Comparison of ENCODE assay signal across 8 mouse cellular contexts in genomic region chr1:52489538-52490181, GRCm38 (mm10). TPM values are rescaled to one million over a fixed set of nuclear protein-coding genes. Genes with fewer than 3 reads are reported as not detected.
DNase-seq lines count a peak whose midpoint lies in the region; ATAC-seq lines count a peak whose summit lies in the region.

No protein-coding gene starts in this region.

- H3K27ac ChIP-seq in midbrain, embryonic 13.5 days, result no peak overlapping the region
- H3K27ac ChIP-seq in midbrain, embryonic 10.5 days (replicated peaks), result no peak overlapping the region

- H3K9me3 ChIP-seq in midbrain, embryonic 13.5 days, result no peaks in the 10 kb centered on the region
- no peaks in the 10 kb centered on the region for H3K9me3 ChIP-seq in midbrain, embryonic 10.5 days (replicated peaks)

- WGBS in midbrain, embryonic 13.5 days, result 70% methylated on average over 7 of the region's 7 CpGs
- WGBS in midbrain, embryonic 10.5 days, result 67% methylated on average over 7 of the region's 7 CpGs

- DNase-seq in midbrain, embryonic 10.5 days (ENCODE audit: low spot score), result no peak
- DNase-seq in kidney, postnatal 4 days, result peak; percentile 28 to 44
- DNase-seq in thymus, postnatal 14 days, result peak; percentile 59
- no peak for DNase-seq in ovary, adult 18-20 months (ENCODE audit: low spot score)
- no peak for DNase-seq in gastrocnemius, adult 8-10 months (ENCODE audit: low spot score in 2 of 2)
- no peak for DNase-seq in left cerebral cortex, postnatal 36 days (ENCODE audit: low spot score in 2 of 2)

- intact Hi-C loops in left cerebral cortex, postnatal 36 days (cut with DNase I), result loop anchor here (10.0 kb wide), 1 partner anchor 235 kb away; the partner anchor contains the start of gene Mfsd6

- H3K27me3 ChIP-seq in midbrain, embryonic 13.5 days, result no peaks in the 10 kb centered on the region
- no peaks in the 10 kb centered on the region for H3K27me3 ChIP-seq in midbrain, embryonic 10.5 days (ENCODE audit: low read depth, poor library complexity, severe bottlenecking)

- no peaks in the 10 kb centered on the region for H3K4me1 ChIP-seq in midbrain, embryonic 13.5 days (replicated peaks)
- H3K4me1 ChIP-seq in midbrain, embryonic 10.5 days, result no peaks in the 10 kb centered on the region

- no peaks in the 10 kb centered on the region for H3K36me3 ChIP-seq in midbrain, embryonic 13.5 days
- H3K36me3 ChIP-seq in midbrain, embryonic 10.5 days, result no peaks in the 10 kb centered on the region

- no peak overlapping the region for H3K9ac ChIP-seq in midbrain, embryonic 13.5 days (replicated peaks)

- H3K4me3 ChIP-seq in midbrain, embryonic 13.5 days (replicated peaks), result no peak overlapping the region
- H3K4me3 ChIP-seq in midbrain, embryonic 10.5 days, result no peak overlapping the region

- no peak overlapping the region for H3K4me2 ChIP-seq in midbrain, embryonic 13.5 days (replicated peaks)

- ATAC-seq in midbrain, embryonic 13.5 days, result peak; percentile 76
- ATAC-seq in common myeloid progenitor, adult 5-6 weeks (replicated peaks; ENCODE audit: low read depth, poor library complexity, severe bottlenecking), result peak; percentile 62

RNA-seq across cellular contexts. Expression of gene Nab1, which starts 10.8 kb away (rescaled TPM):
- 3.9 and 4.5 TPM in 2 replicates for polyA plus RNA-seq in midbrain, embryonic 13.5 days (2015; fragmentation: Nextera tagmentation; extraction: Ambion mirVana)
- 2.4 and 2.7 TPM in 2 replicates for polyA plus RNA-seq in midbrain, embryonic 10.5 days (2016; fragmentation: Nextera tagmentation; extraction: Ambion mirVana)
- total RNA-seq in common myeloid progenitor, adult 5-6 weeks (2017), result 40.1 and 46.2 TPM in 2 replicates
- total RNA-seq in gastrocnemius, adult 8-10 months (2022), result 10 to 100 TPM in 2 of 4 experiments, 1 to 10 TPM in 2; 9.2 to 11.5 (median 10.4) TPM
- total RNA-seq in left cerebral cortex, postnatal 36 days (2021), result 10 to 100 TPM; 29.8 to 31.4 TPM

Comparison
In these comparisons a context has a peak if more than half of its experiments do, and no peak if none do; other contexts are left out.
1. DNase-seq: peak in kidney, postnatal 4 days (2 of 2) and thymus, postnatal 14 days (single experiment); none in midbrain, embryonic 10.5 days (single experiment), ovary, adult 18-20 months (single experiment), gastrocnemius, adult 8-10 months (0 of 2) and left cerebral cortex, postnatal 36 days (0 of 2).